Mouse (Mus musculus): ENCODE results near the gene Crot.
"Not testable (repeated sequence)": the region's sequence is repeated elsewhere in the genome, so short reads cannot be mapped to it uniquely, and the experiment has no call there.

Gene Crot

GRCm38 (mm10) chr5:9010166-9010565, 13.0 kb upstream of the Crot start:
- Histone ChIP-seq H3K4me1 (replicated peaks; ENCODE audit: low read depth, low read length) (peaks cover 9% of the 10 kb centered on the region), H3K4me3 (replicated peaks; ENCODE audit: low read length) (no peak overlapping the region), H3K9me3 (ENCODE audit: low read length) (no peaks in the 10 kb centered on the region), H3K36me3 (ENCODE audit: insufficient read depth, low read length) (no peaks in the 10 kb centered on the region), H3K27me3 (ENCODE audit: insufficient read depth, low read length) (no peaks in the 10 kb centered on the region)
- TF ChIP-seq POU5F1 (IDR thresholded peaks at IDR 0.05; ENCODE audit: borderline replicate concordance, low read length) (no peak), NANOG (IDR thresholded peaks at IDR 0.05; ENCODE audit: borderline replicate concordance, low read length) (no peak), CTCF (conservative IDR thresholded peaks at IDR 0.05; ENCODE audit: low read length) (no peak)

- H3K4me3 ChIP-seq (replicated peaks; ENCODE audit: low read length); H3K4me1 ChIP-seq (replicated peaks; ENCODE audit: low read depth, low read length); H3K27me3 ChIP-seq (ENCODE audit: insufficient read depth, low read length); H3K36me3 ChIP-seq (ENCODE audit: insufficient read depth, low read length); H3K9me3 ChIP-seq (ENCODE audit: low read length): not testable (repeated sequence)
These were observed 9.5 kb upstream of the Crot start for GRCm38 (mm10) chr5:9006585-9006984.

- not testable (repeated sequence) for H3K36me3 ChIP-seq (ENCODE audit: insufficient read depth, low read length); H3K4me3 ChIP-seq (replicated peaks; ENCODE audit: low read length); H3K27me3 ChIP-seq (ENCODE audit: insufficient read depth, low read length); H3K9me3 ChIP-seq (ENCODE audit: low read length)
- H3K4me1 ChIP-seq (replicated peaks; ENCODE audit: low read depth, low read length), result peaks cover 12% of the 10 kb centered on the region
These were observed 2.9 kb upstream of the Crot start for GRCm38 (mm10) chr5:9000006-9000405.

GRCm38 (mm10) chr5:8999108-8999507, 2.0 kb upstream of the Crot start:
- Histone ChIP-seq H3K4me3 (replicated peaks; ENCODE audit: low read length) (no peak overlapping the region), H3K27me3 (ENCODE audit: insufficient read depth, low read length) (no peaks in the 10 kb centered on the region), H3K36me3 (ENCODE audit: insufficient read depth, low read length) (no peaks in the 10 kb centered on the region), H3K9me3 (ENCODE audit: low read length) (no peaks in the 10 kb centered on the region), H3K4me1 (replicated peaks; ENCODE audit: low read depth, low read length) (peaks cover 17% of the 10 kb centered on the region)
- TF ChIP-seq POU5F1 (IDR thresholded peaks at IDR 0.05; ENCODE audit: borderline replicate concordance, low read length) (no peak), CTCF (conservative IDR thresholded peaks at IDR 0.05; ENCODE audit: low read length) (no peak), NANOG (IDR thresholded peaks at IDR 0.05; ENCODE audit: borderline replicate concordance, low read length) (no peak)

GRCm38 (mm10) chr5:8997513-8997895, 380 bp upstream of the Crot start:
- no peaks in the 10 kb centered on the region for H3K9me3 ChIP-seq (ENCODE audit: low read length)
- no peaks in the 10 kb centered on the region for H3K27me3 ChIP-seq (ENCODE audit: insufficient read depth, low read length)
- peak overlapping the region; percentile 92 for H3K4me3 ChIP-seq (replicated peaks; ENCODE audit: low read length)
- TF ChIP-seq CTCF (conservative IDR thresholded peaks at IDR 0.05; ENCODE audit: low read length) (no peak), POU5F1 (IDR thresholded peaks at IDR 0.05; ENCODE audit: borderline replicate concordance, low read length) (no peak), NANOG (IDR thresholded peaks at IDR 0.05; ENCODE audit: borderline replicate concordance, low read length) (no peak)
- H3K4me1 ChIP-seq (replicated peaks; ENCODE audit: low read depth, low read length), result peaks cover 18% of the 10 kb centered on the region
- H3K36me3 ChIP-seq (ENCODE audit: insufficient read depth, low read length), result peaks cover 10% of the 10 kb centered on the region

- TF ChIP-seq POU5F1 (IDR thresholded peaks at IDR 0.05; ENCODE audit: borderline replicate concordance, low read length), result no peak
- no peaks in the 10 kb centered on the region for H3K9me3 ChIP-seq (ENCODE audit: low read length)
- peaks cover 30% of the 10 kb centered on the region for H3K4me1 ChIP-seq (replicated peaks; ENCODE audit: low read depth, low read length)
- peak overlapping the region; percentile 92 for H3K4me3 ChIP-seq (replicated peaks; ENCODE audit: low read length)
- peaks cover 10% of the 10 kb centered on the region for H3K36me3 ChIP-seq (ENCODE audit: insufficient read depth, low read length)
- H3K27me3 ChIP-seq (ENCODE audit: insufficient read depth, low read length), result no peaks in the 10 kb centered on the region
These were observed 998 bp downstream of the Crot start for GRCm38 (mm10) chr5:8995966-8996685.

GRCm38 (mm10) chr5:8991626-8992025, 5.5 kb downstream of the Crot start:
- peak overlapping the region; percentile 37; the same call in 1 of the 2 replicates for H3K4me3 ChIP-seq (replicated peaks; ENCODE audit: low read length)
- TF ChIP-seq POU5F1 (IDR thresholded peaks at IDR 0.05; ENCODE audit: borderline replicate concordance, low read length) (no peak), NANOG (IDR thresholded peaks at IDR 0.05; ENCODE audit: borderline replicate concordance, low read length) (no peak), CTCF (conservative IDR thresholded peaks at IDR 0.05; ENCODE audit: low read length) (no peak)
- H3K4me1 ChIP-seq (replicated peaks; ENCODE audit: low read depth, low read length), result peaks cover 38% of the 10 kb centered on the region
- H3K27me3 ChIP-seq (ENCODE audit: insufficient read depth, low read length), result no peaks in the 10 kb centered on the region
- peaks cover 35% of the 10 kb centered on the region for H3K36me3 ChIP-seq (ENCODE audit: insufficient read depth, low read length)
- no peaks in the 10 kb centered on the region for H3K9me3 ChIP-seq (ENCODE audit: low read length)

GRCm38 (mm10) chr5:8990526-8990925, 6.6 kb downstream of the Crot start:
- Histone ChIP-seq H3K4me3 (replicated peaks; ENCODE audit: low read length) (no peak overlapping the region), H3K27me3 (ENCODE audit: insufficient read depth, low read length) (no peaks in the 10 kb centered on the region), H3K9me3 (ENCODE audit: low read length) (no peaks in the 10 kb centered on the region), H3K4me1 (replicated peaks; ENCODE audit: low read depth, low read length) (peaks cover 29% of the 10 kb centered on the region), H3K36me3 (ENCODE audit: insufficient read depth, low read length) (peaks cover 41% of the 10 kb centered on the region)
- no peak for TF ChIP-seq NANOG (IDR thresholded peaks at IDR 0.05; ENCODE audit: borderline replicate concordance, low read length)
- no peak for TF ChIP-seq POU5F1 (IDR thresholded peaks at IDR 0.05; ENCODE audit: borderline replicate concordance, low read length)
- TF ChIP-seq CTCF (conservative IDR thresholded peaks at IDR 0.05; ENCODE audit: low read length), result no peak

- peaks cover 21% of the 10 kb centered on the region for H3K4me1 ChIP-seq (replicated peaks; ENCODE audit: low read depth, low read length)
- no peak for TF ChIP-seq CTCF (conservative IDR thresholded peaks at IDR 0.05; ENCODE audit: low read length)
- no peak for TF ChIP-seq NANOG (IDR thresholded peaks at IDR 0.05; ENCODE audit: borderline replicate concordance, low read length)
- TF ChIP-seq POU5F1 (IDR thresholded peaks at IDR 0.05; ENCODE audit: borderline replicate concordance, low read length), result no peak
These were observed 9.2 kb downstream of the Crot start for GRCm38 (mm10) chr5:8987925-8988324.

More at GRCm38 (mm10) chr5:8987925-8988324, 9.2 kb downstream of the Crot start:
- peaks cover 43% of the 10 kb centered on the region for H3K36me3 ChIP-seq (ENCODE audit: insufficient read depth, low read length)
- H3K27me3 ChIP-seq (ENCODE audit: insufficient read depth, low read length), result no peaks in the 10 kb centered on the region
- H3K9me3 ChIP-seq (ENCODE audit: low read length), result no peaks in the 10 kb centered on the region
- H3K4me3 ChIP-seq (replicated peaks; ENCODE audit: low read length), result no peak overlapping the region
